Mouse (Mus musculus) right cerebral cortex, postnatal 36 days (tissue): Measurements from ENCODE around the gene Zfp511.

Experiments used
- DNase-seq, 2 experiments: peaks; one replicate each; pipeline ENCODE4 v3.0.0; 2022; ENCODE audit warnings: low spot score in 2 of 2, mixed read lengths in 1 of 2

Gene Zfp511

DNA sequence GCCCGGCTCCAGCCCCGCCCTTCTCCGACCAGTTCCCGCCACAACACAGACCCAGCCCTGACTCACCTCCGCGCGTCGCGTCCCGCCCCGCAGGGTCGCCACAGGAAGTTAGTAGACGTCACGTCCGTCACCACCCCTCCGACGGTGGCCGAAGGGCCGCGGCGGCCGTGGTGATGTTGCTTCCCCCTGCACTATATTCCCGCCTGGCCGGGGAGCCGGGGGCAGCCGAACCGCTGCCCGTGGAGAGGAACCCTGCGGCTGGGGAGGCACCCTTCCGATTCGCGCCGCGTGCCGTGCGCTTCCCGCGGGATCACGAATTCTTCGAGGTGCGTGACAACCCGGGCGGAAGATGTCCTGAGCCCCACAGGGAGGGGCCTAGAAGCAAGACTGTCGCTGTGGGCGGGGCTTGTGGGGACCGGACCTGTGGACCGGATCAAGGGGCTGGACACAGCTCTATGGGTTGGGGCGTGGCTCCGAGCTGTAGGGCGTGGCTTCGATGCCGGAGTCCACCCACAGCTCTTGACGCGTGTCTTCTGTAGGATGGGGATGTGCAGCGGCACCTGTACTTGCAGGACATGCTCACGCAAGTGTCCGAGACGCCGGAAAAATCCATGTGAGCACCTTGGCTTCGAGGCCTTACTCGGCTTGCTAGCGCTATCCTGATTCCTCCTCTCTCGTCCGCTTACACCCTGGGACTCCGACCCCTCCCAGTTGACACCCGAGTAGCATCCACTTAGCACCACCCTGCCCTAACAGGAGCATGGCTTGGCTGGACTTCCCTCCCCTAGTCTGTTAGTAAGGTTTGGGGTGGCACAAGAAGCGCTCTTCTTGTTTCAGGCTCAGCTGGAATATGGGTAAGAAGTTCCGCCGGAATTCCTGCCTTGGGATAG, at the start of gene Zfp511, which contains the start of gene Tubgcp2:
TSS of gene Zfp511 (plus strand) at position 111 of the 890 bp plus-strand sequence.
TSS of gene Tubgcp2 (minus strand) at position 389 of the 890 bp plus-strand sequence.
- peak; percentile 91 to 92 for DNase-seq

DNA sequence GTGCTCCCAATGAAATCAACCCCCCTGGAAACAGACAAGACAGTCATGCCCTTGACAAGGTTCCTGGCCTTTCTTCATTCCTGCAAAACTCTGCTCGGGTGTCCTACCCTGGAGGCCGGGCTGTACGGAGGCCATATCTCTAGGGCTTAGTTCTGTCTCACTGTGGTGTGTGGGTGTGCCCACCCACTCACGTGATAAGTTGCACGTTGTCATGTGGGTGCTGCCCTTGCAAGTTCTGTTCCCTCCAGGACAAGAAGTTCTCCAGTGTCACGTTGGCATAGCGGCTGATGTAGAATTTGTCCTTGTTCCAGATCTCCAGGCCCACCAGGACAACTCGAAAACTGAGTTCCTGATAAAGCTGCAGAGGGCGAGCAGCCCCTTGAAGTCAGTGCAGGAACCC, 47.9 kb upstream of the Zfp511 start:
- DNase-seq: no peak

DNA sequence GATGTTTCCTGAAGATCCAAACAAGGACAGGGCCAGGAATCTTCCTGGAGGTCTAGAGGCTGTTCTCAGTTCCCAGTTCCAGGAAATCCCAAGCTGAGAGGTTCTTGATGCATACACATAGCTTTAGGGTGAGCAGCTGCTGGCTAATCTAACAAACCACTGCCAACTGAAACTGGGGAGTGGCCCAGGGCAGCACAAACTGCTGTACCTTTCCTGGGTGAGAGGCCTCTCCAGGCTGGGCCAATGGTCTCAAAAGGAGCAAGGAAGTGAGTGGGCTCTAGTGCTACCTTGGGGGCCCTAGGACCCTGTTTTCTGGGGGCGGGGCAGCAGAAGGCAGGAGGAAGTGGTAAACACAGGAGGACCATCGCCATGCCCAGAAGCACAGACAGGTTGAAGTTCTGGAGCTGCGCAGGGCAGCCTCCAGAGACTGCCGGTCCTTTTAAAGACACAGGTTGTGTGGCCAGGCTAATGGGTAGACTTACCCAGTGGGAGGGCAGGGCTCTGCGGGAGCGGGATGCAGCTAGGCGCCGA, 45.3 kb upstream of the Zfp511 start:
- no peak for DNase-seq

DNA sequence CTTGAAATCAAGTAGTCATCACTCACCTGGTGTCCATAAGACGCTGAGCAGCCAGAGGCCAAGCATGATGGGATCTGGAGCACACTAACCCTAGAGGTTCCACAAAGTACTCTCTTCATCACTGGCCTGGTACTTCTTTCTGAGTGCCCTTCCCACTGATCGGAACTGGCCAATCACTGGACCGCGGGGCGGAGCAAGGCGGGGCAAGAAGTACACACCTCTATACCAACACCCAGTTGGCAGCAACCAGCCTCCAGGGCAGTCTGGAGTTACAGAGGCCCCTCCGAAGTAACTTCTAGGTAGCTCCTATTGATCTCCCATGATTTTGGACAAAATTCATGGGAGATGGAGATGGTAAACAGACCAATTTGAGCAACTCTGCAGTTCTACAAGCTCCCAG, 43.8 kb upstream of the Zfp511 start, which contains the start of gene Adam8:
TSS of gene Adam8 (minus strand) at position 157 of the 400 bp plus-strand sequence.
- DNase-seq: no peak

DNA sequence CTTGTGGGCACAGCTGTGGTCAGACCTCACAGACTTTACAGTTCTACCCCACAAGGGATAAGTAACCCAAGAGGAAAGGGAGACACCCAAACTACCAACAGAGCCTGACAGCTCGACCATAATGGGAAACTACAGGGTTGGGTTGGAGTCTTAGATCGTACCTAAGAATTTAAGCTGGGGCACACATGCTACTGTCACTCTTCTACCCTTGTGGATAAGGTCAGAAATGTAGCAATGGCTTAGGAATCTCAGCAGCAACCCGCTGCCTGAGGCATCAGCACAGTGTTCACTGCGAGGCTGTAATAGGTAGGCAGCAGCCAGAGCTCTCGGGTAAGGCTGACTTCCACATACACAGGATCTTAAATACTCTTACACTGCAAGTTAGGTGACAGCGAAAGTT, 42.7 kb upstream of the Zfp511 start:
- DNase-seq: no peak

DNA sequence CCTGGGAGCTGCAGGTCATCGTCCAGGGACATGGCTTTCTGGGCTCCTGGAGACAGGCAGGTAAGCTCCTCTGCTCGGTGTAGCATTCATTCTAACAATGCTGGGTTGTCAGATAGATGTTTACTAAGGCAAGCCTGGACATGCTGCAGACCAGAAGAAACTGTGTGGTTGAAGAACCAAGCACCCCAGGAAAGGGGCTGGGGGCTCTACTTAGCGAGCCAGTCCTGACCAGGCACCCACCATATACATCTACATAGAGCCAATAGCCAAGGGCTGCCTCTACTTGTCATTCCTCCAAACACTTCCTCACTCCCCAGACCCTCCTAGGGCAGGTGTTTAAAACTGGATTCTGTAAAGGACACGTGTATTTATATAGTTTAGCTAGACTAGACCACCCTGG, 42.0 kb upstream of the Zfp511 start:
- DNase-seq: no peak

DNA sequence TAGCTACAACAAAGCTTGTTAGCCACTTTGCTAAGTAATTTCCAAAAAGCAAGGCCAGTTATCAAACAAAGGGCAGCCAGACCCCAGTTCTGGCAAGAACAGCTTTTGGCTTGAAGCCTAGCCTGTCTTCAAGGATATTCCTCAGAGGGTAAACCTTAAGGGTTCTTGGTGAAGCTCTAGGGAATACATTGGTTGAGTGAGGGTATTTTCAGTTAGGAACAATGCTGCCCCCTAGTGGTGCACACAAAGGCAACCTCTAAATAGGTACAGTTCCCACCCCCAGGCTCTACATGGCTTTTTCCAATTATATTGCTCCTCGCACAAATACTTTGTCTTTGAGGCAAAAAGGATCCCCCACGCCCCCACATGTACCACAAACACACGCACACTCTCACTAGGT, 41.5 kb upstream of the Zfp511 start:
- peak; percentile 37 to 54 for DNase-seq

DNA sequence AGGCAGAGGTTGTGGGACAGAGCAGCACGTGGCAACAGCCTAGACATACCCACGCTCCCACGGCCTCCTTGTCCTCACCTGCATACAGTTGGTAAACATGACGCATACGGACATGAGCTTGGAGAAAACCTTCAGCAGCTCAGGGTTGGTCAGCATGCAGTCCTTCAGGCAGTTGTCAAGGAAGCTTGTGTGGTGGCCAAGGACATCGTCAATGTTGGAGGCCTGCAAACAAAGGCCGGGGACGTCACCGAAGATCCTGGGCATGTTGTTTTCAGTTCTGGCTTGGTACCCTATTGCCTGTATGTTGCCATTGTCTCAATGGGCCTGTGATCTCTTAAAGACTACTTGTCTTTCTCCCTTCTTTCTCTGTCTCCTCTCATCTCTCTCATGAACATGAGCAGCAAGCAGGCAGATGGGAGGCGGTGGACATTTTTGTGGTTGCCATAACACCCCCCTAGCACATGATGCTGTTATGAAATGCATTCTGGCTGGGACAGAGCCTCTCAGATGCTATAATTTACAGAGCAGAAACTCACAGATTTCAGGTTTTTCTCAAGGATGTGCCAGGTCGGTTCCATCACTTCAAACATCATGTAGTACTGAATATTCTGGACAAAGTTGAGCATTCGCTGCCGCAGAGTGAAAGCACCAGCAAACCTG, 37.4 kb upstream of the Zfp511 start:
- peak; percentile 22 to 61 for DNase-seq

DNA sequence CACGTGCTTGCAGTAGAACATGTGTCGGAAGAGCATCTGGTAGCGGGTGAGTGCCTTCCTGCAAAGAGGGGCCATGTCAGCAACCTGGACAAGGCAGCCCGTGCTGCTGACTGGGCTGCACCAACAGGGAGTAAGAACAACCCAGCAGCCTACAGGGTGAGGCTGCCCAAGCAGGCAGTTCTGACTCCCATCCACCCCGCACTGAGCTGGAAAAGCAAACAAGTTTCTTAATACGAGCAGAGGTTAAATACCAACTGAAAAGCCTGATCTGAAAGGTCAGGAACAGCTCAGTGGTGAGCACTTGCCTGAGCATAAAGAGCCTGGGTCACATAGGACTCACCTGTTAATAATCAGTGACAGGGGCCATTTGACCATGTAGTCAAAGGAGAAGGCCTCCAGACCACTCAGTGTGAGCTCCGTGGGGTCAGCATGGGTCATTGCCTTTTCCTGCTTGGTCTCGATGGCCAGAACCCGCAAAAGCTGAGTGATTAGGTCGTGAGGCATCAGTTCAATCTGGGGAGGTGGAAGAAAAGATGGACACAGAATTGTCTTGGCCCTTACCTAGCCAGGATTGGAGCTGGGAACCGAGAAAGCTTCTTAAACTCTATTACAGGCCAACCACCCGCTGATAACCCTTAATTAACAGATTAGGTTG, 35.0 kb upstream of the Zfp511 start:
- DNase-seq: no peak

DNA sequence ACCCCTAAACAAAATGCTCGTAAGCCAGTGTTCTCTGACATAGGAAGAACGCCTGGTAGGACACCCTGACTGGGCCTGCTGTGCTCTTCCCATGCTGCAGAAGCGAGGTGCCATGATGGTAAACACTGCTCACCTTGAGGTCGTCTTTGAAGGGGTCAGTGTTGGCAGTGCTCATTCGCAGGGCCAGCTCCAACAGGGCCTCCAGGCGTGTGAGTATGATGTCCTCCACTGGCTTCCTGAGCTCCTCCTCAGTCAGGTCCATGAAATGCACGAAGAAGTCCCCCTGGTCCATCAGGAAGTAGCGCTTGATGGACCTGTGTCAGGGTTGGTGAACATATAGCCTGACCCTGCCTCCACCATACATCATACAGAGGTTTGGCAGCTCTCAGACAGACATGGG, 31.5 kb upstream of the Zfp511 start:
- no peak for DNase-seq

DNA sequence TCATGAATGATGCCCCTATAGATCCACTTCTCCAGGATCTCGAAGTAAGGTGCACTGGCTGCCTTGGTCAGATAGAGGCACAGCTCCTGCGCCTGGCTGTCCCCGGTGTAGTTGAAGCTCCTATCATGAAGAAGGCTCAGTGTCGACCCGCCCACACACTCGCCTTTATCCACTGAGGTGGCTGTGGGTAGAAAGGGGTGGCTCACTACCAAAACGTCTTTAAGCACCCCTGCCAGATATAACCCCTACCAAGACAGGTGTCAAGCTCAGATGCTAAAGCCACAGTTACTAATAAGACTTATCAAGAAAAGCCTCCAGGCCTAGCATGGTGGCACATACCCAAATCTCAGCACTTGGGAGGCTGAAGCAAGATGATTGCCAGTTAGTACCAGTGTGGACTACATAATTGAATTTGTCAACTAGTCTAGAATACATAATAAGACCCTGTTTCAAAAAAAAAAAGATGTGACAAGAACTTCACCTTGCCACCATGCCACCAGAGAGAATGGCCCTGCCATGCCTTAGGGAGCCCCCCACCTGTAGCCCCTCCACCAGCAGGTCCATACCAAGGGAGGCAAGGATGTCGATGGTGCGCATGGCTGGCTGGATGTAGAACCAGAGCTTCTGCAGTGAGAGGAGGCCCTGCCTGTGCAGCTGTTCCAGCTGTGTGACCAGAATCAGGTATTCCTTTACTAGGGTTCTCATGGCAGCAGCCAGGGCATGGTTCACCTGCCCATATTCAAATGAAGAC, 29.2 kb upstream of the Zfp511 start:
- DNase-seq: no peak

DNA sequence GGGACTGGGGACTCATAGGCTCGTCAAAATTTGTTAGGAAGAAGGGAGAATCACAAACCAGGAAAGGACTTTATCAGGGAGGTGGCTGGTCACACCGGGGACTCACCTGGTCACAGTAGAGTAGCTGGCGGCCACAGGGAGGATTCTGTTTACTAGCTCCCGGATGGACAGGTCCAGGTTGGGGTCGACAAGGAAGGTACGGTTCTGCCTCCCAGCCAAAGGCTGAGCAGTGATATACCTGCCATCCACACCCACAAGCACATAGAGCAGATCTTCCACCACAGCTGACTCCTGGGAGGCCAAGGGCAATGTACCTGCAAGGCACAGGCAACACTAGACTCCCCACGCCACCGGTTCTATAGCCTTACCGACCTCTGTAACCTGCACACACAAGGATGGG, 28.4 kb upstream of the Zfp511 start:
- no peak for DNase-seq

DNA sequence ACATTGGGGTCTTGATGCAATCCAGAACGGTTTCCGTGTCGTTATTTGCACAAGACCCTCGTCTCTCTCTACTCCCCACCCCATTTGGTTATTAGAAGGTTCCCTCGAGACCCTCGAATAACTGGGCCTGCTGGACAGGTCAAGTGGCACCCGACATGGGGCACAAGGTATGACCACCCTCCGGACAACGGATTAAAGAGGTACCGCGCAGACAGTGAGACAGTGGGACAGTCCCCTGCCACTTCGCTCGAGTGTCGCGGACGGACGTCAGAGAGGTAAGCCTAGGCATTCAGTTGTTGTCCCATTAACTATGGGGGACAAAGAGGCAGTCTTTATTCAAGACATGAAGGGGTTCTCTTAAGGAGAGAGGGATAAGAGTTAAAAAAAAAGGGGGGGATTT, 24.9 kb upstream of the Zfp511 start:
- no peak for DNase-seq

DNA sequence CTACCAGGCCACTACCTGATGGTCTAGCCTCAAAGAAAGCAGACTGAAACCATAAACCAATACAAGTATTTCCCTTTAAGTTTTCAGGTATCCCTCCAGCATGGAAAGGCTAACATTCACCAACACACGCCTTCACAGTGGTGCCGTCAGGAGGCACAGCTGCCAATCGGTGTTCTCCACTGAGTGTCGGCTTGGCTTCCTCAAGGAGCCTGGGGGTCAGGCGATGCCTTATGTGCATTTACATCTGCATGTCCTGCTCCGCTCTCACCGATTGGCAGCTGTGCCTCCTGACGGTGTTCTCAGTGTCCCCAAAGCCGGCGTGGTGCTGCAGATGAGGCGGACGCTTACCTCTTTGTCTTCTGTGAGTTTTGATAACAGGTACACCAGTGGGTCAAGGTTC, 4.4 kb upstream of the Zfp511 start:
- DNase-seq: no peak

DNA sequence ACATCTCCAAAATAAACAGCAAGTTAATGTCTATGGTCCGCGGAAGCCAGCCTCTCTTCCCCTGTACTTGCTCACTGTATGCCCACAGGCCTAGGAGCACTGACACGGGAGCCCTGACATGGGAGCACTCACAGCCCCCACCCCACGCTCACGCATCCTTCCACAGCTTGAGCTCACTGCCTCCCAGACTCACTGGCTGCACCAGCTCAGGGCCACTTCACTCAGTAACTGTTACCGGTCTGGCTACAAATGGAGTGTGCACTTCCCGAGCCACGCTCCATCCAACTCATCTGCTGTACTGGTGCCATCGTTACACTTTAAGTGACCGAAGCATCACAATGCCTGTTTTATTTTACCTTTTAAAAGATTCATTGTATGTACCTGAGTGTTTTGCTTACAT, 3.8 kb upstream of the Zfp511 start:
- no peak for DNase-seq

DNA sequence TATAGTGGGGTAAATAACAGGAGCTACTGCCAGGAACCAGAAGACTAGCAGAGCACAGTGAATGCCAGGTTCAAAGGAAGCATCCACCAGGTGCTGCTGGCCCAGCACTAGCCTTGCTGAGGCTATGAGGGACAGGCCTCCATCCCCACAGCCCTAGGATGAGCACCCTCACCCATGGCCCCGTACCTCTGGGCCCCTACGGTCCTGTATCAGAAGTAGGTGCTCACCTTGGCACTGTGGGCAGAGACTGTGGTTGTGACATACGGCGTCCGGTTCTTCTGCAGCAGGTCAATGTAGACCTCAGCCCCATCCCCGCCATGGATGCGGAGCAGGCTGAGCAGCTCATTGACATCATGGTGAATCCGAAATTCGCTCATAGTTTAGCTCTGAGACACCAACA, 2.8 kb upstream of the Zfp511 start:
- DNase-seq: no peak

DNA sequence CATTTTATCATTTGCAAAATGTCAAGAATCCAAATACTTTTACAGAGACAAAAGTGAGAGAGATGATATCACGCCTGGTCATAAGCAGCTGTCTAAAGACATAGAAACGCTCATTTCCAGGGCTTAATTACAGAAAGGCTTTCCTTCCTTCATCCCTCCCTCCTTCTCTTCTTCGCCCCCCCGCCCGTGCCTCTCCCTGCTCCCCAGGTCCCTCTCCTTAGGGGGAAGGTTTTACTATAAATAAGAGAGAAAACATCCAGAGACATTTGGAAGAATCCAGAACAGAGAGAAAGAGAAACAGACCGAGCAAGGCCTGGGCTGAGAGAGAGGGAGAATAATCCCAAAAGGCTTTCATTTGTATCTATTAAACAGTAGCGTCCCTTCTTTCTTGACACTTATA, 735 bp upstream of the Zfp511 start:
- no peak for DNase-seq

DNA sequence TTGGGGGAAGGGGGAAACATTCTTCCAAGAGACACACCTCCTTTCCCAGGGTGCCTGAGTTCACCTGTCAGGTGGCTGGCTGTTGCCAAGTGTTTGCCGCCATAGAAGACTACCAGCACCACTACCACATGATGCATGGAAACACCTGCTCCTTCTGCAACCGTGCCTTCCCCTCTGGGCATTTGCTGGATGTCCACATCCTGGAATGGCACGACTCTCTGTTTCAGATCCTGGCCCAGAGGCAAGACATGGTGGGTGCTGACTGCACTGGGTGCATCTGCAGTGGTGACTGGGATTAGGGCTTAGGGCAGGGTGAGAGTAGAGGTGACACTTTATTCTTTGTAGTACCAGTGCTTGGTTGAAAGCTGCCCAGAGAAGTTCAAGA, 972 bp downstream of the Zfp511 start:
- DNase-seq: no peak

DNA sequence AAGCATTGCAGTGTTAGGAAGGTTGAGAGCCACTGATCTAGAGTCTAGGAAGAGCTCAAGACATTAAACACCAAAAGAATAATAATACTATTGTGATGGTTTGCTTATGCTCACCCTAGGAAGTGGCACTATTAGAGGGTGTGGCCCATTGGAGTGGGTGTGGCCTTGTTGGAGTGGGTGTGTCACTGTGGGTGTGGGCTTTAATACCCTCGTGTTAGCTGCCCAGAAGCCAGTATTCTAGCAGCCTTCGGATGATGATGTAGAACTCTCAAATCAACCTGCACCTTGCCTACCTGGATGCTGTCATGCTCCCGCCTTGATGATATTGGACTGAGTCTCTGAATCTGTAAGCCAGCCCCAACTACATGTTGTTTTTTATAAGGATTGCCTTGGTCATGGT, 6.5 kb downstream of the Zfp511 start:
- DNase-seq: no peak

DNA sequence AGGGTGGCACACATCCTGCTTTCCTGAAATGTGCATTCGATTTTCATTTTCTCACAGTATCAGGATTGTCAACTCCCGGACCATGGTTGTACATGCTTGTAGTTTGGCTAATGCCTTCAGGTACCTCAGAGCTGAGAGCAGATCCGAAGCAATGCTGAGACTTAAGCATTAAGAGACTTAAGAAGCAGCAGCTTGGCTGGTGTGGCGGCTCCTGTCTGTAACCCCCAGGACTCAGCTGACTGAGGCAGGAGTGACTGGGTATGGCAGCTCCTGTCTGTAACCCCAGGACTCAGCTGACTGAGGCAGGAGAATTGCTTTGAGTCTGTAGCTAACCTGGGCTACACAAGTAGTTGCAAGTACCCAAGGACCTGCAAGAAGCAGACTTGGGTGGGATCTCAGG, 9.4 kb downstream of the Zfp511 start:
- no peak for DNase-seq

DNA sequence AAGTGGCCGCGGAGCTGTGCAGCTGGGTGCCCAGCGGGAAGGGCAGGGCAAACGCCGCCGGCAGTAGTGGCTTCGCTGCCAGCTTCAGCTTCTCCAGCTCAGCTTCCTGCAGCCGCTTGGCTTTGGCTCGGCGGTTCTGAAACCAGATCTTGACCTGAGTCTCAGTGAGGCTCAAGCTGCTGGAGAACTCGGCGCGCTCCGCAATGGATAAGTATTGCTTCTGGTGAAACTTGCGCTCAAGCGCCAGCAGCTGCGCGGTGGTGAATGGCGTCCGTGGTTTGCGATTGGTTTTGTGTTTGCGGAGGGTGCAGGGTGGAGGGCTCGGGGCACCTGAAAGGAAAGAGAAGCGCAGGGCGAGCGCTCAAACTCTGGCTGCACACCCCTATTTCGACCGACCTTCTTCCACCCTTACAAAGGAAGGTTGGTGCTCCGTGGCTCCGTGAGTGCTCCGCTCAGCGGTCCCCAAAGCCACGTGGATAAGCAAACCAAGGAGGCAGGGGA, 11.7 kb downstream of the Zfp511 start:
- DNase-seq: no peak
